Mouse (Mus musculus): ENCODE results near the gene Ankar. TPM values are rescaled to one million over a fixed set of nuclear protein-coding genes. Genes with fewer than 3 reads are reported as not detected.

Ankar gene
- not detected in 2 replicates for polyA plus RNA-seq (2012; ENCODE audit: low replicate concordance)

GRCm38 (mm10) chr1:72700479-72700878 lies at the start of gene Ankar:
Gene Ankar, minus strand, starts transcription at chr1:72700579.

GRCm38 (mm10) chr1:72710753-72711653 lies 10.6 kb upstream of the Ankar start, which contains the start of gene Rpl37a:
Gene Rpl37a, plus strand, starts transcription at chr1:72711290.

Other genes starting within 250 kb of the Ankar start
- gene March4, start 163.6 kb downstream of the Ankar start, polyA plus RNA-seq (2012; ENCODE audit: low replicate concordance), result not detected in 2 replicates
- gene Smarcal1, start 117.3 kb downstream of the Ankar start, polyA plus RNA-seq (2012; ENCODE audit: low replicate concordance), result 3.1 and 12.9 TPM in 2 replicates
- gene Rpl37a, start 10.7 kb upstream of the Ankar start, polyA plus RNA-seq (2012; ENCODE audit: low replicate concordance), result 82.5 and 185 TPM in 2 replicates
- 0.27 and 0.82 TPM in 2 replicates for gene Igfbp2, start 123.9 kb upstream of the Ankar start, polyA plus RNA-seq (2012; ENCODE audit: low replicate concordance)
- 0.04 and 0.24 TPM in 2 replicates for gene Igfbp5, start 174.3 kb upstream of the Ankar start, polyA plus RNA-seq (2012; ENCODE audit: low replicate concordance)

Data from hematopoietic multipotent progenitor cell, adult 10-12 weeks (in vitro differentiated cells).